Mouse (Mus musculus) gastrocnemius, postnatal 4 days (tissue): ENCODE data around the gene Upp1. TPM values are rescaled to one million over a fixed set of nuclear protein-coding genes. Genes with fewer than 3 reads are reported as not detected.
A peak's percentile ranks its signal among the peaks of the same experiment; 100 is the strongest.

Experiments used
- DNase-seq, 2 experiments: peaks; one replicate each; pipeline ENCODE4 v3.0.0; 2021 to 2022; ENCODE audit warnings: low spot score in 2 of 2, mixed read lengths in 2 of 2
- long read RNA-seq, 2 experiments: library from polyadenylated mRNA; stranded (forward); transcript quantifications; one replicate each; pipeline ENCODE4 v2.0.0; 2021
- total RNA-seq, 2 experiments: library from RNA; stranded (reverse); gene quantifications; 2 replicates each; pipeline ENCODE4 v1.2.3; 2021

Upp1 gene
- total RNA-seq: 1 to 10 TPM; 7.5 TPM
- long read RNA-seq, experiment 1, partial matches to known transcripts: 0 of 5 reads
- long read RNA-seq, experiment 1, other reads (novel, unspliced or antisense): 1 of 5 reads
- long read RNA-seq, experiment 2, partial matches to known transcripts: 0 of 7 reads
- long read RNA-seq, experiment 2, other reads (novel, unspliced or antisense): 2 of 7 reads

DNA sequence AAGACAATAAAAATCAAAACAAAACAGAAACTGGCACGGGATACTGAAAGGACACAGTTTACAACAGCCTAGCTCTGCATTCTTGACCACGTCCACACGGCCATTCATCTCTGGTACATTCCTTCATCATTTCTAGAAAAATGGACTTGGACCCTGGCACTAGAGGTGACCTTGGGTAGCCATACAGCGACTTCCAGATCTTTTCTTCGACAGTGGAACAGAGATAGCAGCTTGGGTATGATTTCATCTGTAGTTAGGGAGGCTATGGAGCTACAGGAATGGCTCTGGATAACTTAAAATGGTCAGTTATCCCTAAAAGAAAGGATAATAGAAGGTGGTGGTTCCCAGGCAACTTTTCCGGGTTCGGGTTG lies at the start of gene Upp1:
Gene Upp1 (plus strand): TSS at position 54 of the 371 bp plus-strand sequence.
- no peak for DNase-seq

DNA sequence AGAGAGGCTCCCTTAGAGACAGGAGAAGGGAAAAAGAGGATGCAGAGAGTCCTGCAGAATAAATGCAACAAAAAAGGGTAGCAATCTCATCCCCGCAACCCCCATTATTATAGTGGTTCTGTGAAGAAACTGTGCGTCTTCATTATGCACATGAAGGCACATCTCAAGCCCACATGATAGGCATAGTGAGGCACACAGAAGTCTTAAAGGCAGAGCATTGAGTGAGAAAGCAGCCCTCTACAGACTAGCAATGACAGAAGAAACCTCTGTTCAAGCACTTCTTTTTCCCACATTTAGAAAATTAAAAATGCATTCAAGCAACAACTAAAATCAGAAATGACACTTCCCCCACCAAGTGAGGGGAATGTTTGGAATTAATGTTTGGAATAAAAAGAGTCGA lies 41.5 kb upstream of the Upp1 start:
- no peak for DNase-seq

DNA sequence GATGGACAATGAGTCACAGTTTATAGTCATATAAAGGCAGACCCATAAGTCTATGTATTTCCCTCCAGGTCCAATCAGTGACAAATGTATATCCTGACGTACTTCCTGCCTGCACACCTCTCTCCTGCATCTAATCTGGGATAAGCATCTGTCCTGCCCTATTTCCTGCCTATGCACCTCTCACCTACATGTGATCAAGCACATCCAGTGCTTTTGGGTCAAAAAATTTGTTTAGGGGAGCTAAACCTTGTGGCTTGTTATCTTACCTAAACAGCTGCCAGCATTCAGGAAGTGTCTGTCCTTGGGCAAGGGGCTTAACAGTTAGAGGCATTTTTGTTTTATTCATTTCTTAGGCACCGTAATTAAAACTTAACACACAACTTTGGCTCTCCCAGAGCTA lies 4.7 kb upstream of the Upp1 start:
- DNase-seq: no peak

DNA sequence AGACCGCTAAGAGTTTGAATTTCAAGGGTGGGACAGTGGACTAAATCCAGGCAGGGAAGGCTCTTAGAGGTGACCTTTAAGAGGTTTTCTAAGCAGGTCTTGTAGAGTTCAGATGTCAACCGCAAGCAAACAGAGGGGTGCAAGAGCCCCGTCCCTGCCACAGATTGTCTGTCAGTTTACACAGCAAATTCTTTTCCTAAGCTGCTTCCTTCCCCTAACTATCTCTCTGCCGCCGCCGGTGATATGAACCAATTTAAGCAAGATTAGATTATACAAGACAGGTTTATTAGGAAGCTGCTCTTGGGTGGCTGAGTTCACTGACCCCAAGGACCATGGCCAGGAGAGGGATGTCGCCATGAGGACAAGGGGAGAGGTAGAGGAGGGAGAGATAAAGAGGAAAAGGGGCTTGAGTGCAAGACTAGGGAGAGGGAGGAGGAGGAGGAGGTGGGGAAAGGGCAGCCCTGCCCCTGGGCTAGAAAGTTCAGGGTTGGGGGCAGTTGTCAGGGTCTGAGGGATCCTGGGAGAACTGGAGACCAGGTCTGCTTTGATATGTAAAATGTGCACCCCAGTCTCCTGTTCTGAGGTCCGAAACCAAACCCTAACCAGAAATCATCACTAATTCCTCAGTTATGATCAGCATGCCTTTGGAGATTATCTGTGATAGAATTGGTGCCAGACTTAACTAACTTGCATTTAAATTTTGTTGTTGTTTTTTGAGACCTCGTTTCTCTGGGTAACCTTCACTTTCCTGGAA lies 2.4 kb upstream of the Upp1 start:
- DNase-seq: no peak

GRCm38 (mm10) chr11:9116121-9116520 lies 1.8 kb upstream of the Upp1 start:
- DNase-seq: no peak

- DNase-seq: no peak
Measured at GRCm38 (mm10) chr11:9116916-9117315, 987 bp upstream of the Upp1 start.

GRCm38 (mm10) chr11:9117358-9118049 lies 399 bp upstream of the Upp1 start:
- DNase-seq: peak; percentile 21 to 59

DNA sequence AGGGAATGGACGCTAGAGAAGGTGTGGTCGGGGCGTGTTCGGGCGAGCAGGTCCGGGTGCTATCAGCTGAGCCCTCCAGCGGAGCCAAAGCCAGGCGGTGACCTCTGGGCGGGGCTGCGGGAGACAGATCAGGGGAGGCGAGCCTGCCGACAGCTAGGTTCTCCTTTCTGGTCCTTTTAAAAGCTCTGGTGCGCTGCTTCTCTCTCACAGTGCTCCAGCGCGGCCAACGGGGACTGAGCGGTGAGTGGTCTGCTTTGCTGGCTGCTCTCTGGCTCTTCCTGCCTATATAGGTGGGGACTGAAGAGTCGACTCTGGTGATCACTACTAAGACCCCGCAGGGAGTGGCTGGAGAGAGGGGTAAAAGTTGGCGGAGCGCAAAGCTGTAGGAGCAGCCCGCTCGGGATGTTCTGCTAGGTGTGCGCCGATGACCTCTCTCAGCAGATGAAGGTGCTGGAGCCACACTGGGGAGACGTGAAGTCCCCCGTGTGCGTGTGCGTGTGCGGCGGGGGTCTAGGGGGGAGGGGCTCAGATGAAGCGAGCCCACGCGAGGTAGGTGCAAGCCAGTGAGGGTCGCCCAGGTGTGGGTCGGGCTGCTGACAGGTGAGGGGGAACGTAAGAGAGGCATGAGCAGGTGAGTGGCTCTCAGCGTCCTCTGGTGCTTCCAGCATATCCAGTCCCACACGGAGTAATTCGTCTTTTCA lies 668 bp downstream of the Upp1 start:
- peak in 1 of 2 experiments; percentile 35 for DNase-seq

GRCm38 (mm10) chr11:9119231-9120020 lies 1.5 kb downstream of the Upp1 start:
- DNase-seq: no peak

- no peak for DNase-seq
Measured at GRCm38 (mm10) chr11:9122315-9122714, 4.4 kb downstream of the Upp1 start.

DNA sequence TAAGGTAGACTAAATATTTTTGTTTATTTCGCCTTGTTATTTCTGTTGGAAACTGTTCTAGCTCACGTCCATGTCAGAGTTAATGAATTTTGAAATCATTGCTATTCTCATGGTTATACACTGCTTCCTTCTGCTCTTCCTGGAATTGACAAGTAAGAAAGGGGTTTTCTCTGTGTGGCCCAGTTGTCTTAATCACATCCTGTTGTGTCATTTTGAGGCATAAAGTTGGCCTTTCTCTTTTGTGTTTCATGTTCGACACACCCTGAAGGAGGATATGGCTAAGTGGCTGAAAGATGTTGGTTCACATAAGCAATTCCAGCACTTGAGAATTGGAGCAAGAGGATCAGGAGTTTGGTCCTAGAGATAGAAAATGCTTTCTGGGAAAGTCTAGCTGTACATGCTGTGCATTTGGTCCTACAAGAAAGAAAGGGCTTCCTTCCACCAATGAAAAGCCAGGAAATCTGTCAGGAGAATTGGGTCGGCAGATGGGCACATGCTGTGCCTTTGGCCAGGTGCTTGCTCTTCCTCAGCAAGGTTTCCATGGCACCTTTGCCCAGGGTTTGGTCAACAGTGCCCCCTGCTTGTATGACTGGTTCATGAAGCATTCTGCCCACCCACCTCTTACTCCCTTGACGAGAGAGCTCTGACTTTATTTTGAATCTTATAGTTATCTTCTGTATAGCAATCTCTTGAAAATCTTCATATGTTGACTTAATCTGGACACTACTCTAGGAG lies 8.6 kb downstream of the Upp1 start:
- no peak for DNase-seq

GRCm38 (mm10) chr11:9128110-9128509 lies 10.2 kb downstream of the Upp1 start:
- DNase-seq: no peak

DNA sequence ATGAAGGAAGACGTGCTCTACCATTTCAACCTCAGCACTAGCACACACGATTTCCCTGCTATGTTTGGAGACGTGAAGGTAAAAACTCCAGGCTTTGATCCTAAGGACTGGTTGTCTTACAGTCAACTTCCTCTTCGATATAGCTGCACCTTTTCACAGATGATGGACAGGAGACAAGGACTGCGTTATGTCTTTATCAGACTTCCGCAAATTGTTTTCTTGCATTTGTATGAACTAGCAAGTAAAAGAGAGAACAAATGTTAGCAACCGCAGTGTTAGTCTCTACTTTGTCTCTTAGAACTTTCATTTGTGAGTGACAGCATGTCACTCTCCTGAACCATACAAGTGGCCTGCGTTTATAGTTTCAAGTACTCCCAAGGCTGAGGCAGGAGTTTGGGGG lies 11.6 kb downstream of the Upp1 start:
- DNase-seq: no peak

DNA sequence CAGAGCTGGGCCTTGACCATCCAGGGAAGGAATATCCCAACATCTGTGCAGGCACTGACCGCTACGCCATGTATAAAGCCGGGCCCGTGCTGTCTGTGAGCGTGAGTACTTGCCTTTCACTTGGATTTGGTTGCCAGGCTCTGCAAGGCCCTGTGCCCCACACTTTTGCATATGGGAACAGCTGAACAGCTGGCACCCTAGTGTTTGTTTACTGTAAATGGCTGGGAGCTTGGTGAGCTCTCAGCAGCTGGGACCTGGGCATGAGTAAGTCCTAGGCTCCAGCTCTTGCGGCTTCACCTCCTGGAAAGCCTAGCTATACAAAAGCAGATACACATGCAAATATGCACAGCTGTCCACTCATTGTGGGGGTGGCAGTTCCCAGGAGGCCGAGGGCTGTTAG lies 13.8 kb downstream of the Upp1 start:
- no peak for DNase-seq

GRCm38 (mm10) chr11:9135589-9136246 lies 17.8 kb downstream of the Upp1 start:
- no peak for DNase-seq

DNA sequence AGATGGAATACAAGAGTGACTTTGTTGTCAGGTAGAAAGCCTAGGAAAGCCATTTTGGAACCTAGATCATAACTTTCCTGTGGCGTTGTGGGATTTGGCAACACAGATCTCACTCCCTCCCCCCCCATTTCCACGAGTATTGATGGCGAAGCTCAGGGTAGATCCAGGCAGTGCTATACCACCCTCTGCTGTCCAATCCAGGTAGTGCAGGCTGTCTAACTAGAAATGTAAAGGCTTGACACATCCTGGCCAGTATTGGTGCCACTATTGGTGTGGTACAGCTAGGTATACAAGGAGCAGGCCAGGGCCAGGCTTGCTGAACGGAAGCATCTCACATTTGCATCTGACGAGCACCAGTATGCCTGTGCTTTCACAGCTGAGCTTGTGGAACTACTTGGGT lies 18.6 kb downstream of the Upp1 start:
- peak; percentile 55 to 70 for DNase-seq

GRCm38 (mm10) chr11:9145113-9145512 lies 27.2 kb downstream of the Upp1 start:
- no peak for DNase-seq

GRCm38 (mm10) chr11:9146115-9146514 lies 28.2 kb downstream of the Upp1 start:
- DNase-seq: no peak

- no peak for DNase-seq
Measured at GRCm38 (mm10) chr11:9146683-9147082, 28.8 kb downstream of the Upp1 start.

GRCm38 (mm10) chr11:9148206-9148605 lies 30.3 kb downstream of the Upp1 start:
- no peak for DNase-seq
